Mouse (Mus musculus) spleen, postnatal 36 days (tissue): Measurements from ENCODE around the gene Fam167b.

ENCODE experiments used
- DNase-seq, 2 experiments: peaks; one replicate each; pipeline ENCODE4 v3.0.0; 2022; ENCODE audit warnings: low spot score in 2 of 2, mixed read lengths in 1 of 2

The Fam167b gene

GRCm38 (mm10) chr4:129578466-129578865 is at the start of gene Fam167b:
Gene Fam167b (minus strand): TSS chr4:129578549.
- no peak for DNase-seq

GRCm38 (mm10) chr4:129626035-129626434 is 47.7 kb upstream of the Fam167b start:
- DNase-seq, result no peak

GRCm38 (mm10) chr4:129625496-129625895 is 47.1 kb upstream of the Fam167b start:
- no peak for DNase-seq

GRCm38 (mm10) chr4:129625029-129625370 is 46.7 kb upstream of the Fam167b start:
- peak; percentile 85 to 89 for DNase-seq

DNA sequence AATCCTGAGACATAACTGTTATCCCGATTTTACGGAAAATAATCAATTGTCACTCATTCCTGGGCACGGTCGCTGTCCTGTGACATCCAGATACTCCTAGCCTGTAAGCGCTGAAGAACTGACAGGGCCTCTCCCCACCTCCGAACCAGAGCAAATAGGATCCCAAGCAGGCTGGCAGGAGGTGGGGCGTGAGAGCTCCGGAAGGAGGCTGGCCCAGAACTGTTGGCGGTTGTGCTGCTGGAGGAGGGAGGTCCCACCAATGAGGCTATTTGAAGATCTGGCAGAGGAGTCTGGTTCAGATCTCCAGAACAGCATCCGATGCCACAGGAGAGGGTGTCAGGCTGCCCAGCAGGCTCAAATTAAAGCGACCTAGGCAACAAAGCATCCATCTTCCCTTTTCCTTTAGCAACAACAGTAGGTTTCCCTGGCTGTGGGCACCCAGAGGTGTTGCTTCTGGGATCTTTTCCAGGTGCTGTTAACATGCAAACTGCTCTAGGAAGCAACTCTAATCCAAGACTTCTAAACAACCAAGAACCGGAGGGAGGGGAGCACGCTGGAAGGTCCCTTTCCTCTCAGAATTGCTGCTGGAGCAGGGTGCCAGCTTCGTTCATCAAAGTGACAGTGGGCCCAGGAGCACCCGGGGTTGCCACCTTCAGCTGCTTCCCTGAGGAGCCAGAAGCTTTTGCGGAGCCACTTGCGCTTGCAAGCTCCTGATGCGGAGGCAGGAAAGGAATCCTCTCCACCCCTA is 46.1 kb upstream of the Fam167b start:
- peak; percentile 87 to 89 for DNase-seq

GRCm38 (mm10) chr4:129623681-129624091 is 45.3 kb upstream of the Fam167b start, which contains the start of gene Ccdc28b:
Gene Ccdc28b (minus strand): TSS chr4:129623947.
- DNase-seq, result peak in 1 of 2 experiments; percentile 35

DNA sequence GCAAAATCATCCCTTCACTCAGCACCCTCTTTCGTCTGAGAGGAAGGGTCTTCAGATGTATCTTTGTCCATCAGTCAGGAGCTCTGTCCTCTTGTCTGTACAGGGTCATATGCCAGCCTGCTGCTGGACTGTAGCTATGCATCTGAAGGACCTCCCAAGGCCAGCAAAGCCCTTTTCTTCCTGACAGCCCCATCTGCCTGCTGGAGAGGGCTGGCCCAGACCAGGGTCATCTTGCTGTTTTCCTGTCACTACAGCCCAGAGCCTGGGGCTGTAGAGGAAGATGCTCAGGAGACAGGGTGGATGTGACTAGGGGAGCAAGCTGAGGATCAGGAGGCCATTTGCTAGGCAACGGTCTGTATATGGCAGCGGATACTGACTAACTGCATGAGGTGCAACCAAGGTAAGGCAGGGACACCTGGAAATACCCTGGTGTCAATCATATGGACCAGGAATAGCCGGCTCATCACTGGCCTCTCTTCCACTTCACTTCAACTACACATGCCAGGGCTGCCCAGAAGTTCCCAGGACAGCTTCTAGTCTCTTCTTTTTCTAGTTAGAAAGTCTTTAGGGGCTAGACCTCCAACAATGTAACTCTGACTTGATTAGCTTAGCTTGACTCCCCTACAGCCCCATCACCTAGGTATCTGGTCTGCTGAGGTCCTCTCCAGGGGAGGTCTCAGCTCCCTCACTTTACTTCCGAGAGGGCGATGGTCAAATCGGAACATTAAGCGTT is 44.6 kb upstream of the Fam167b start:
- no peak for DNase-seq

DNA sequence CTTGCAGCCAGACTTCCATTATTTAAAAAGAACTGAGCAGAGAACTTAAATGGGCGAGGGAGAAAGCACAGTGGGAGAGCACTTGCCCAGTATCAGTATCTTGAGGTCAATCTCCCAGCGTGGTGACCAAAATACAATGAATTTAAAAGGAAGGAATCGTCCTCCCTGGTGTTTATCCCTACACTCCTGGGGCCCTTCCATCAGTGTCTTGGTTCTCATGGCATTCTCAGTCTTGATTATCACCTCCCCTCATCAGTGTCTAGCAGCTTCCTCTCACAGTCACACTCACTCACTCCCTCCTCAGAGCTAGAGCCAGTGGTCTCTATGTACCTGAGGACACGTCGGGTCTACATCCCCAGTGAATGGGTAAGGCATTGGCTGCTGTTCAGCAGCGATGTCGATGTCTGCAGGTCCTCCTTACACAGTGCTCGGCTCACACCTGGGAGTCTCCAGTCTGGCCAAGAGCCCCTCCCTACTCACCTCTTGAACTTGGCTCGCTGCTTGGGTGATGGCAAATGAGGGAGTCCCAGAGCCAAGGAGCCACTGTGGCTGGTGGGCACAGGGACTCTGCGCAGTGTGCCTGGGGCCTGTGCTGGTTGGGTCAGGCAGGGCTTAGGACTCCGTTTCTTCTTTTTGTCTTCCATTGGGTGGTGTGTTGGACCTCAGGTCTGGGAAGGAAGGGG is 43.9 kb upstream of the Fam167b start:
- DNase-seq, result no peak

DNA sequence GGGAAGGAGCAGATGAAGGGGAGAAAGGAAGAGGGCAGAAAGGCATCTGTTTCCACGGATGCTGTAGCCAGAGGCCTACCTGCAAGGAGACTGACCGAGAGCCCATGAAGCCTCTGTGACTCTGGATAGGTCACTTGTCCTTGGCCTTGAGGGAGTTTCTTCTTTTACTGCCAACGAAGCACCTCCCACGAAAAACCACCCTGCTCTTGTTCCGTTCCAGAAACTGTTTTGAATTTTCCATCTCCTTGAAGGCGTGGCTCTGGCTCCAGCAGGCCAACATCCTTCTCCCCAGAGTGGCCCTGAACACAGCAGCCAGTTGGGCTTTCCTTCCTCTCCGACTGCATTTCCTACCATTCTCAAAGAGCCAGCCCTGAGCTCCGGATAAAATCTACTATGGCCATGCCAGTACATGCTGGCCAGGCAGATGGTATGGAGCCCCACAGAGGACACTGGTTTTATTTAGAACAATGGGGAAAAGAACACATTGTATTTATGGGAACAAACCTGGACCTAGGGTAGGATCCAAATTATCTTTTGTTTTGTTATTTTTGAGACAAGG is 43.0 kb upstream of the Fam167b start:
- no peak for DNase-seq

GRCm38 (mm10) chr4:129620419-129621282 is 42.3 kb upstream of the Fam167b start:
- DNase-seq, result no peak

DNA sequence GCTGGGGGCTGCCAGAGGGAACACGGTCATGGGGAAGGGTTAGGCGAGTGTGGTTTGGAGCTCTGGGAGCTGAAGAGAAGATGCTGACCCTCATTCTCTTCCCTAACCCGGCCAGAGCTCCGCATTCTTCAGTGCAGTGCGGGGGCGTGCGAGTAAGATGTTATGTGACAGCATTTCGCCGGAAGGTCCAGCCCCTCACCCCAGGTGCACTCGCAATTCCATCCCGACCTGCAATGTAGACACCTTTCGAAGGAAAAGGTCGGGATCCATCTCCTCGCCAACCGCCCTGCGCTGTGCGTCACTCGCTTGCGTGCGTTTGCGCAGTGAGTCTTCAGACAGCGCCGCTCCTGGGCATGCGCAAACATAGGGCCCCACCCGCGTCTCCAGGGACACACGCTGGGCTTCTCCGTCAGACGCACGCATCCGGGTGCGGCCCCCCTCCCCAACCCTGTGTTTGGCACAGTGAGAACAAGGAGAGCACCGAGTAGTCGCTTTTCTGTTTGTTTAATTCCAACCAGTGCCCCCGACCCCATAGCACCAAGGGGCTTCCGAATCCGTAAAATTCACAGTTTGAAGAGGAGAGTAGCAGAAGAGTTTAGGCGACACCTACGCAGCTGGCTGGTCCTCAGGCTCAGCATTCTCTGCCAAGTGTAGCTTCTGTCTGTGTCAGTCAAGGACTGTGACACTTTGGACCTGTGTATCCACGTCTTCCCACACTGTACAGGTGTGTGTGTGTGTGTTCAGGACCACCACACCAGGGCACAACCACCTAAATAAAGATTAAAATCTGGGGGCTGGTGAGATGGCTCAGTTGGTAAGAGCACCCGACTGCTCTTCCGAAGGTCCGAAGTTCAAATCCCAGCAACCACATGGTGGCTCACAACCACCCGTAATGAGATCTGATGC is 40.7 kb upstream of the Fam167b start, which contains the start of gene Iqcc:
Gene Iqcc (minus strand): TSS at position 314 of the 906 bp plus-strand sequence.
- DNase-seq, result peak; percentile 96

GRCm38 (mm10) chr4:129618031-129618430 is 39.7 kb upstream of the Fam167b start:
- DNase-seq, result no peak

- DNase-seq, result no peak
These were observed 38.8 kb upstream of the Fam167b start for GRCm38 (mm10) chr4:129617121-129617641.

DNA sequence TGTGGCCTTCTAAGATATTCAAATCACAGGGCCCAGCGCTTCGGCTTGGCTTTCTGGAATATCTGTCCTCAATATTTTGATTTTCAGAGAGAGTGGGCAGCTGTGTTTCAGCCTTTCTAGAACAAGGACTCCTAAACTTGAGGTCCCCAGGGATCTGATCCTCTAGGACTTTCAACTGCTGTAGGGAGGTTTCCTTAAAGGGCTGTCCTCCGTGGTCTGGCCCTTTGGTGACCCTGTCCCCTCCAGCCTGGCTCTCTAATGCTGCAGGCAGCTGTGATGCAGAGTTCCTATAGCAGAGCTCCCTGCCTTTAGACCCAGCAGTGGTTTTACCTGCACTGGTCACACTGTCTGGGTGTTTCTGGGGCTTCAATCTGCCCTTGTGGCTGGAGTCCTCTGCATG is 38.3 kb upstream of the Fam167b start:
- DNase-seq, result no peak

- no peak for DNase-seq
These were observed 37.5 kb upstream of the Fam167b start for GRCm38 (mm10) chr4:129615801-129616290.

GRCm38 (mm10) chr4:129614093-129614492 is 35.7 kb upstream of the Fam167b start, which contains the start of gene Dcdc2b:
Gene Dcdc2b (minus strand): TSS chr4:129614257.
- no peak for DNase-seq

DNA sequence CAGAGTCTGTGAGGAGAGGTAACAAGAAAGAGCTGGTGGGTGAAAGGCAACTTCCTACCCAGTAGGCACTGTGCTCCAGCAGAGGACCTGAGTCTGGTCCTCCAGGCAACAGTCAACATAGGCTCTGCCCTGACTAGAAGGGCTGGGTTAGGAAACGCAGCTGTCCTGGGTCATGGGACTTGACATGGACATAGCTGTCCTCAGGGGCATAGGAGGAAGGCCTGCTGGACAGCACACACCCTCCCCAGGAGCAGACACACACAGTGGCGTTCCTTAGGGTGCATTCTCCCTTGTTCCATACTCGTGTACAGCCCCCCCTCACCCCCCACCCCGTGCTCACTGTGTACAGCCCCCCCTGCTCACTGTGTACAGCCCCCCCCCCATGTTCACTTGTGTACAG is 32.1 kb upstream of the Fam167b start:
- no peak for DNase-seq

DNA sequence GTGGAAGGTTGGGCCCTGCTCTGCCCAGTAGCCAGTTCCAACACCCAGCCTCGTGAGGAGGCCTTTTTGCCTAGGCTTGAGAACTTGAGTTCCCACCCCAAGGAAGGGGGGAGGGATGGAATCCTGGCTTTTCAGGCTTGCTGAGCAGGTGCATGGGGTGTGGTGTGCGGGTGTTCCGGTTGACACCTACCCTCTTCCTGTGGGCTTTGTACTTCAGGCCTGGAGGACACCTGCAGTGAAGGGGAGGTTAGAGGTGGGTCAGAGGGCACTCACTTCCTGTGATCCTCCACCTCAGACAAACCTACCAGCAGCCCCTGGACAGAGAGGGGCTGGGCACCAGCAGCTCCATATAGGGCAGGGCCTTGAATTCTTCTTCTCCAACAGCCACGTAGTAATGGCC is 31.7 kb upstream of the Fam167b start:
- DNase-seq, result no peak

GRCm38 (mm10) chr4:129609139-129609631 is 30.8 kb upstream of the Fam167b start:
- DNase-seq, result no peak
